Mouse (Mus musculus) kidney, adult 9 months (tissue): ENCODE measurements around the gene Gon4l.

ENCODE experiments used
- DNase-seq: peaks from one replicate; pipeline ENCODE4 v3.0.0; 2022

The Gon4l gene

DNA sequence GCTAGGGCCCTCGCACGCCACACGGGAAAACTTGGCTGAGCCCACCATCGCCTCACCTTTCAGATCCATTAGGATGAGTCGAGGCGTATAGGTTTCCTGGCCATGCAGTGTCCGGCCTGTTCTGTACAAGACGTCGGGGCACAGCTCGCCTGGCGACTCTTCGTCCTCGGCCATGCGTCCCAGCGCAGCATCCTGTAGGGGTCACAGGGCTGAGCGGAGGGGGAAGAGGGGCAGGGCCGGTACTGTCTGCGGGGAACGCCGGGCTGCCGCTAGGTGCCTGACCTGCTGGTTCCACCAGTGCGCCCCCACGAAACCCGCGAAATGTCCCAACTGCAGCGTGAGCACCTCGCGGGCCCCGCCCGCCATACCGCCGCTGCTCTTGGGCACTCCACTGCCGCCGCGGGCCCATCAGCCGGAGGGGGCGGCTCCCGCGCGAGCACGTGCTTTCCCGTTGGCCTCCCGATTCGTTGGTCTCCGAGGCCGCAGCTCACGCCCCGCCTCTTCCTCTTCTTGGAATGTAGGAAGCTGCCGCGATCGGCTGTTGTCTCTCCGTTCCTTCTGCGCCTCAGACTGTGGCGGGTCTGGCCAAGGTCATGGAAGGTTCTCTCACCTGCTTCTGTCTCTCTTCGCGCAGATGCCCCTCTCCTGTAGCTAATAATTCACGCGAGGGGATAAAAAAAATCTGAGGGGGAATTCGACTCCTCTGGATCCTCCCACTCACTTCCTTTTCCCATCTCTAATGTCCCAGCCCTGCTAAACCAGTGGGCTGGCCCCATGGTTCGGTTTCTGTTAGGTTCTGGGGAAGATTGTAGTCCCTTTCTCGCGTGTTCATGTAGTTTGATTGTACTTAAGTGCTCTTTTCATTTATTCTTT lies 78.7 kb downstream of the Gon4l start, which contains the start of gene Msto1:
Msto1 (minus strand) TSS at position 489 of the 873 bp plus-strand sequence.
- DNase-seq = peak; percentile 94

DNA sequence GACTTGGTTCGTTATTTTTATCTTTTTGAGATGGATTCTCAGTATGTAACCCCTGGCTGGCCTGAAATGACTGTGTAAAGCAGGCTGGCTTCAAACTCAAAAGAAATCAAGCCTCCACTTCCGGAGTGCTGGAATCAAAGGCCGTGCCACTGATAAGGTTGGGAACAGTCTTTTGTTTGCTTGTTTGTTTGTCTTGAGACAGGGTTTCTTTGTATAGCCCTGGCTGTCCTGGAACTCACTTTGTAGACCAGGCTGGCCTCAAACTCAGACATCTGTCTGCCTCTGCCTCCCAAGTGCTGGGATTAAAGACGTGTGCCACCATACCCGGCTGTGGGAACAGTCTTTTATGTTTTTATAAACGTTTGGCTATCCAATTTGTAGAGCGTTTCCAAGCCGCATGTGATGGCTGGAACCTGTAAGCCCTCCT lies 79.4 kb downstream of the Gon4l start:
- no peak for DNase-seq

DNA sequence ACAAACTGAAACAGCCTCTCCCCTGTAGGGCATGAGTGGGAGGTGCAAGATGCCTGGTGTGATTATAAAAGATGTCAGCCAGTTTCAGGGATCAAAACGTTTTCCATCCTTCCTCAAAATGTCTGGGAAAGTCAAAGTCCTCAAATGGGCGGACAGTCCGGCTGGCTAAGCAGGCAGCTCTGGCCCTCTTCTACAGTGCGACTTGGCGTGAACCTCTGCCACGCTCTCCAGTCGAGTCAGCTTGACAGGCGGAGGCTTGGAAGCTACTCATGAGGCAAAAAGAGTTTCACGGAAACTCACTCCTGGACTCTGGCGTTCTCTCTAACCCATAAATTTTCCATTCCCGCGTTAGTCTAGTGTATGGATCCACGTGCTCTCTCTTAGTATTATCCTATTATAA lies 84.0 kb downstream of the Gon4l start:
- DNase-seq = peak; percentile 51

DNA sequence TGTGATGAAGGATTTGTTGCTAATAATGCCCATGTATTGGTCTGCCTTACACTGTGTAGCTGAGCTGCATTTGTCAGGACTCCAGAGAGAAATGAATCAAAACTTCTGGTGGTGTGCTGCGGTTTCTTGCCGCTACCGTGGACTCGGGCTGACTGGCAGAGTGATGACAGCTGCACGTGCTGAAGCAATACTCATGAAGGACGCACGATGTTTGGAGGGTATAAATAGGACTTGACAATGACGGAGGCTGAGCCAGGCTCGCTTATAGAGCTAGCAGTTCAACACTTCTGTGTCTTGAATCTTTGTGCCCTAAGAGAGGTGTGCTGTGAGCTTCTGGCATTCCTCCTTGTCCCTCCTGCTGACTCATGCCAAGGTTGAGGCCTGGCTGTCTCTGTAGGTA lies 86.4 kb downstream of the Gon4l start:
- no peak for DNase-seq

DNA sequence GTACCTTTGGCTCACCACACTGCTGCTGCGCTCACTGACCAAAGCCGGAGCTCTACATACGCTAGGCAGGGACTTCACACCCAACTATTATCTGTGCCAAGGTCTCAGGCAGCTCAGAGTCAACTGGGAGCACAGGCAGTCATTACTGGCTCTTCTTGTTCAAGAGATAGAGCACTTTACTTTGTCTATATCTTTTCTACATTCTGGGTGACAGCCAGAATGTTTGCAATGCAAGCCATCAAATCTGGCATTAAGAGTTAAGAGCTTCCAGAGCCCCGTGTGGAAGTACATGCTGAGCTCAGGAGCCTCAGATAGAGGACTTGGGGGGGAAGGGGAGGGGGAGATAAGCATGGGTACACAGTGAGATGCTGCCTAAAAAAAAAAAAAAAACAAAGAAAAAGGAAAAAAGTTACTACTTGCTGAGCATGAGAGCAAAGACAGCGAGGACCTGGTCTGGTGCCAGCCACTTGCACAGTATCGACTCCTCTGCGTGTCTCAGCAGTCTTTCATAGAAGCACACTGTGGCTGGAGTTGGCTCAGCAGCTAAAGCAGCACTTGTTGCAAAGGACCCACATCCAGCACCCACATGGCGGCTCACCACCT lies 89.1 kb downstream of the Gon4l start:
- DNase-seq = no peak

DNA sequence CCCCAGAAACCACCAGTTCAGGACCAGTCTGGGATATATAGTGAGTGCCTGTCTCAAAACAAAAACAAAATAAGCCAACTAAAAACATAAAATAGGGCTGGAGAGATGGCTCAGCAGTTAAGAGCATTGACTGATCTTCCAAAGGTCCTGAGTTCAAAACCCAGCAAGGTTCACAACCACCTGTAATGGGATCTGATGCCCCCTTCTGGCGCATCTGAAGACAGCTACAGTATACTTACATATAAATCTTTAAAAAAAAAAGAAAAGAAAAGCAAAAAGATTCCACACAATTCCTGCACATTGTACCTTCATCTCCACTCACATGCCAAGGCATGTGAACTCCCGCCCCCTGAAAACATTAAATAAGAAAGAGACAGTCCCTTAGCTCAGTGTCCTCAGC lies 90.6 kb downstream of the Gon4l start:
- no peak for DNase-seq

DNA sequence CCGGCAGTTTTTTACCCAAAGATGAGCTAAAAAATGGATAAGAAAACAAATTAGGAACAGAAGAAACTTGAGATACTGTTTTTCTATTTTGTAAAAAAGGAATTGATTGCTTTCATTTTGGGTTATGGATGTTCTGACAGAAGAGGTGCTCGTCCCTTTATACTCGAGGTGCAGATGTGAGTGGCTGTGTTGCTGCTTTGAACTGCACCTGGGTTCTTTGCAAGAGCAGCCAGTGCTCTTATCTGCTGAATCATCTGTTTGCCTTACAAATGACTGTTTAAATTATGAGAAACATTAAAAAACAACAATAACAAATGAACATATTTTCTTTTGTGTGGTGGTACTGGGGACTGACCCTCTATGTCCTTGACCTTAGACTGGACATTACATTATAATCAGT lies 94.5 kb downstream of the Gon4l start:
- no peak for DNase-seq

DNA sequence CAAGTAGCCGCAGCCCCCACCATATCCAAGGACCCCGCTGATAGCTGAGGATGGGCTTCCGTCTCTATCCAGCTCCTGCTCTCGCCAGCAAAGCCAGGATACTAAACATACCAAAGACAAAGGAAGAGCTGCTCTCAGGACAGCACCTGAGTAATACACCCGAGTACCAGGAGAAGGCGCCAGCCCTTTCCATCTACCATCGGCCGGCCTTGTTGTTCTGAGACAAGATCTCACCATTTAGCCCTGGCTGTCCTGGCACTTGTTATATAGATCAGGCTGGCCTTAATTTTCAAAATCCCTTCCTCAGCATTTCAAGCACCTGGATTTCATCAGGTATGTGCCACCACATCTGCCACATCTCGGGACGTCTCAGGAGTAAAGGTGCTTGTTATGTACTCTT lies 104.0 kb downstream of the Gon4l start:
- no peak for DNase-seq

DNA sequence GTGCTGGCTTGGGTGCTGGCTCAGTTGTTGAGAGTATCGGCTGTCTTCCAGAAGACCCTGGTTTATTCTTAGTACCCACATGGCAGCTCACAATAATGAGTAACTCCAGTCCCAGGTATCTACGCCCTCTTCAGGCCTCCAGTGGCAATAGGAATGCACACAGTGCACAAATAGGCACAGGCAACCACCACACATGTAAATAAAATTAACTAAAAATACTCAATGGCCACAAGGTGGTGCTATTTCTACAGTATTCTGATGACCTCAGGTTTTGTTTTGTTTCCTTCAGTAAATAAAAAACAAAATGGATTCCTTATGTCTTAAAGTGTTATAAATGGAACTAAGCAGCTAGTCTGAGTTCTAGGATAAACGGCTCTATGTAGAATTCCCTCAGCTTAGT lies 104.7 kb downstream of the Gon4l start:
- DNase-seq = peak; percentile 65

DNA sequence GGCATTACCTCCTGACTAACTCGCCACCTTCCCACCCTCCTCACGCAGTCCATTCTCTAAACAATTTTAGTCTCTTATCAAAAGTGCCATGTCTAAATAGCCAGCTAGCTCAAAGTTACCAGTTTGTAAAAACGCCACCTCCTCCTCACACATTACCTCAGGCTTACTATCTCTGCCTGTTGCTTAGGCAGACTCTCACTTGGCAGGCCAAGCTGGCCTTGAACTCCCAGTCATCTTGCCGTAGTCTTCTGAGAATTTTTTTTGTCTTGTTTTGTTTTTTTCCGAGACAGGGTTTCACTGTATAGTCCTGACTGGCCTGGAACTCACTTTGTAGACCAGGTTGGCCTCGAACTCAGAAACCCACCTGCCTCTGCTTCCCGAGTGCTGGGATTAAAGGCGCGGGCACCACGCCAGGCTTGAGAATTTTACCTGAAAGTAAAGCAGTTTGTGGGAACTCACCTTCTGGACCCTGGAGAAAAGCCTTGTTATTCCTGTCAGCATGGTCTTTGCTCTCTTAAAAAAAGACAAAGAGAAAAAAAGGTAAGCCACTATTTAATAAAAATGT lies 107.4 kb downstream of the Gon4l start:
- no peak for DNase-seq

DNA sequence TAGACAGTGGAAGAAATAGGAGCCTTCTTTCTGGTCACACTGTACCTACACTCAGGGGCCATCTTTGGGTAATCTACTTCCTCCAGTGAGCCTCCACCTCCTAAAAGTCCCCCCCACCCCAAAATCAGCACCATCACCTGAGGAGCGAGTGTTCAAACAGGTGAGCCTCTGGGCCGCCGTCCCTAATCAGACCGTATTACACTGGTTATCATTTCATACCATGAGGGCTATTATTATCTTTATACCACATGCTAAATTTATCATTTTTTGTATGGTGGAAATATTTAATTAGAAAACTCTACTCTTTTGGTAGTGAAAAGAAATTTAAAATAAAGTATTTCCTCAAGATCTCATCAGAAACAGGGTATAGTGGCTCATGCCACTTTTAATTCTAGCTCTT lies 109.1 kb downstream of the Gon4l start:
- DNase-seq = no peak

DNA sequence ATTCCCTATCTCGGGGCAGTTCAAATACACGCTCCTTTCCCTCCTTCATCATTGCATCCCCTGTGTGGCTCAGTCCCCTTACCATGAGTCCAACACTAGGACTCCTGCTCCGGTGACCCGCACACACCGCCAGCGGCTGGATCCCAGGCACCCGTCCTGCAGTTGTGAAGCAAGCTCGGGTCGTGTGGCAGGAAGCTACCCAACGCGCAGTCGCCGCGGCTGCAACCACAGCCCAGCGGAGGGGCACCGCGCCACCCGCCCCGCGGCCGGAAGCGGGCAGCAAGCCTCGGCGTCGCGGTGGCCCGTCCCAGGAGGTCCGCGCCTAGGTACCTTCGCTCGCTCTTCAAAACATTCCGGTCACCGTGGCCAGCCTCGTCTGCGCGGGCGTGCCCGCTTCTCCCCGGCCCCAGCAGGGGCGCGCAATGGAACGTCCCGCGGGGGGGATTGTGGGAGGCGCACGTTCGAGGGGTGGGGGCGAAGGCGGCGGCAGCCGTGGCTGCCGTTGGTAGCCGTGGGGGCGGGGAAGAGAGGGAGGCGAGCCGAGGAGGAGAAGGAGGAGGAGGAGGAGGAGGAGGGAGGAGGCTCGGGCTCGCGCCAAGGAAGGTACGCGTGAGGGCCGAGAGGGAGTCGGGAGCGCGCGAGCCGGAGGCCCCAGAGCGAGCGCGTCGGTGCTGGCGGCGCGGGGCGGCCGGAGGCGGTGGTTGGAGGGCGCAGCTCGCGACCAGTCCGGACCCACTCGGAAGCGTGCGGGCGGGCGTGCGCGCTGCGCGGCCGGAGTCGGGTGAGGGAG lies 115.0 kb downstream of the Gon4l start:
- DNase-seq = peak; percentile 89

DNA sequence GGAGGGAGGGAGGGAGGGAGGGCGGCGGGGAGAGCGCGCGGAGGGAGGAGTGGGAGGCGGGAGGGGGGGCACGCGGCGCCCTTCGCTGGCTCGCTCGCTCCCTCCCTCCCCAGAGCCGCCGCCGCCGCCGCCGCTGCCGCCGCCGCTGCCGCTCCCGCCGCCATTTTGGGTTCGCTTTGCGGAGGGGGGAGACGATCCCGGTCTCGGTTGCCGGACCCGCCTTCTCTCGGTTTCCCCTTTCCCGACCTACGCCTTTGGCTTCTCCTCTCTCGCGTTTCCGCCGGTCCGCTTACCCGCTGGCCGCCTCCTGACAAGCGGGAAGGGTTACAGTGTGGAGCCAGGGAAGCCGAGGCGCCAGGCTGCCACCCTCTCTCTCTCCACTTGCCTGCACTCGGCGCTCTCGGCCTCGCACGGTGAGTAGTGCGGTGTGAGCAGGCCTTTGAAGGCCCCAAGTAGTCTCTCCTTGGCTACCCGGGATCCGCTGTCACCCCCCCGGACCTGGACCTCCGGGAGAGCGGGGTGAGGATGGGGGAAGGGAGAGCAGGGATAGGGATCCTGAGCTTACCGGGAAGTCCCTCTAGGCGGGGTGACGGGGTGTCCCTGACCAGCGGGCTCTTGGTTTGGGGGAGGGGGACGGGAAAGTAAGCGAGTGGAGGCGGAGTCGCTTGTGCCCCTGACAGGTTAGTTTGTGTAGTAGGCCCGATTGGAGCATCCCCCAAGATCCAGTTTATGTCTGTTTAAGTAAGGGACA lies 115.7 kb downstream of the Gon4l start, which contains the start of the genes Ash1l and Dap3:
Ash1l (plus strand) TSS at position 47 of the 751 bp plus-strand sequence.
Dap3 (minus strand) TSS at position 606 of the 751 bp plus-strand sequence.
- peak; percentile 80 for DNase-seq

DNA sequence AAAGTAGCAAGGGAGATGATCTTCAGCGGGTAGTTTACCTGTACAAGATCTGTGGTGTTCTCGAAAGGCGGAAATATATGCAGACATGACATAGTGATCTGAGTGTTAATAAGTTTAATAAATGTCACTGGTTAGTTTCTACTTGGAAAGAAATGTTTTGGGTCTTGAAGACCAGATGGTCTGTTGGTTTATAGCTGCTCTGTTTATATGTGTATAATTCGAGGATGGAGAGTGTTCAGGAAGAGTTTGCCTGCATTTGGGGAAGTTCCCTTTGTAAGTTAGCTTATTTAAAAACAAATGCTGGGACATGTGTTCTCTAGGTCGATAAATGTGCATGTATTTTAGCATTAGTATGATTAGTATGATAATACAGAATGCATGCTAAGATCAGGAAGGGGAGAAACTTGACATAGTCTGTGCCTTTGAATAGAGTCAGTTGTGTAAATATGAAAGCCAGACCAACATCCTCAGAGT lies 116.3 kb downstream of the Gon4l start:
- DNase-seq = no peak

DNA sequence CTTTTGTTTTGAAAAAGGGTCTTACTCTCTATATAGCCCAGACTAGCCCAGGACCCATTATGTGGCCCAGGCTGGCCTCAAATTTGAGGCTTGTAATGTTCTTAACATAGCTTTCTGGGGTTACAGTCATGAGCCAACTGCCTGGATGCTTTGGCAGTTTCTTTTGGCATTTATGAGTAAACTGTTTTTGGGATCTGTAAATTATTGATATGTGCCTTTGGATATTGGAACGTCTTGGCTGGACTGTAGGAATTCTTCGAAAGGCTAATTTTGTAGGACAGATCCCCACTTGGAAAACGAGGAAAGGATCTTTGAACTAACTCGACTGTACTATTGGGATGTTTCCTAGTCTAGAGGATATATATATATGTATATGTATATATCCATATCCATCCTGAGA lies 118.2 kb downstream of the Gon4l start:
- DNase-seq = peak; percentile 69

DNA sequence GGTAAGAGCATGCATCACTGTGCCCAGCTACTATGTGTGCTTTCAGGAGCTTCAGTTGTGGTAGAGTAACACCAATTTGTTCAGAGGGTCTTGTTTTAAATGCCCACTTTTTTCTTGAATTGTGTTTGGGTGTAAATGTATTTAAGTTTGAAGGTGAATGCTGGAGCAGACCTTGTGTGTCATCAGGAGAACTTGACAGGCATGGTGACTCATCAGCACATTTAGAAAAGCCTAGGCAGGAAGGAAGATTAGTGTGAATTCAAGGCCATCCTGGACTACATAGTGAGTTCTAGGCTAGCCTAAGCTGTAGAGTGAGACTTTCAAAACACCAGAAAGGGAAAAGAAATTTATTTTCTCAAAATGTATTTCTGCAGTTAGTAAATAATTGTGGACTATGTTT lies 118.7 kb downstream of the Gon4l start:
- no peak for DNase-seq
